Mouse (Mus musculus) adrenal gland, postnatal 4 days (tissue): Measurements from ENCODE around the gene Clcnkb. TPM values are rescaled to one million over a fixed set of nuclear protein-coding genes. Genes with fewer than 3 reads are reported as not detected.

Experiments used
- DNase-seq, 2 experiments: peaks; one replicate each; pipeline ENCODE4 v3.0.0; 2021 to 2022; ENCODE audit warnings: low spot score in 2 of 2, mixed read lengths in 2 of 2
- long read RNA-seq, 2 experiments: library from polyadenylated mRNA; stranded (forward); transcript quantifications; one replicate each; pipeline ENCODE4 v2.0.0; 2021
- total RNA-seq, 2 experiments: library from RNA; stranded (reverse); gene quantifications; 2 replicates each; pipeline ENCODE4 v1.2.3; 2021

Clcnkb gene
- 10 to 100 TPM in 1 of 2 experiments, 1 to 10 TPM in 1; 1.0 to 24.8 TPM for total RNA-seq
- long read RNA-seq, experiment 1, partial matches to known transcripts: 0 of 2 reads
- long read RNA-seq, experiment 1, other reads (novel, unspliced or antisense): 0 of 2 reads
- long read RNA-seq, experiment 2, transcript Clcnkb-201 (20 exons, 2,370 nt): major isoform, 11 of 25 reads
- long read RNA-seq, experiment 2, partial matches to known transcripts: 6 of 25 reads
- long read RNA-seq, experiment 2, other reads (novel, unspliced or antisense): 8 of 25 reads

DNA sequence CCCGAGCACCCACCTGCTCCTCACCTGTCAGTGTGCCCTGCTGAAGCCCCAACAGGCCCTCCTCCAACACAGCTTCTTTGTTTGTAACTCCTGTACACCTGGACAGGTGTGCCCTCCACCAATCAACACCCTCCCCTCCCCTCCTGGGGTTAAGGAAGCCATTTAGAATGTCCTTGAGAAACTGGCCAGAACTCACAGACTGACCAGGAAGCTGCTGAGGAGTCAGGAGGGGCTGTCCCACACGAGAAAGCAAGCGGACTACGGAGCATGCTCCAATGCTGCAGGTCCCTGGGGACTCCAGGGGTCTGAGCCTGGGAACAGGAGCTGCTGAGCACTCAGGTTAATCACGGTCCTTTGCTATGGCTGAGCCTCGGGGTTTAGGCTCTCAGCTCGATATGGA lies at the start of gene Clcnkb:
Gene Clcnkb (minus strand): TSS at position 91 of the 400 bp plus-strand sequence.
- no peak for DNase-seq

DNA sequence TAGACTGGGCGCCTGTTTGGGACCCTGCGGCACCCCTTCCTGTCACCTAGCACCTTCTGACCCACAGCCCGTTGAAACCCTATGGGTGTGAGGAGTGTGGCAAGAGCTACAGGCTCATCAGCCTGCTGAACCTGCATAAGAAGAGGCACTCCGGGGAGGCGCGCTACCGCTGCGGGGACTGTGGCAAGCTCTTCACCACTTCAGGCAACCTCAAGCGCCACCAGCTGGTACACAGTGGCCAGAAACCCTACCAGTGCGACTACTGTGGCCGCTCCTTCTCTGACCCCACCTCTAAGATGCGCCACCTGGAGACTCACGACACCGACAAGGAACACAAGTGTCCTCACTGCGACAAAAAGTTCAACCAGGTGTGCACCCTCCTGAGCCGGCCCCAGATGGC lies 48.9 kb upstream of the Clcnkb start:
- no peak for DNase-seq

DNA sequence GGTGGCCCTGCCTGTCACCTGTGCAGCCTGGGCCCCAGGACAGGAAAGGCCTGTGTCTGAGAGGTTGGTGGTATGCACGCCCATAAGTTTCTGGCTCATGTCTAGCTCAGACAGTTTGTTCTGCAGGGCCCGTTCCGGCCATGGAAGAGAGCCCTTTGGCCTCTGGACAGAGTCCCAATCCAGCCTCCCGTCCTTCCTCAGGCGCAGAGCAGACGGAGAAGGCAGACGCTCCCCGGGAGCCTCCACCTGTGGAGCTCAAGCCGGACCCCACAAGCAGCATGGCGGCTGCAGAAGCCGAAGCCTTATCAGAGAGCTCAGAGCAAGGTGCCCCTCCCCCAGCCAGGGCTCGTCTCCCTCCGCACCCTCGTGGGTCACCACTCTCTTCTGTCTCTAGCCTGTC lies 47.7 kb upstream of the Clcnkb start:
- no peak for DNase-seq

DNA sequence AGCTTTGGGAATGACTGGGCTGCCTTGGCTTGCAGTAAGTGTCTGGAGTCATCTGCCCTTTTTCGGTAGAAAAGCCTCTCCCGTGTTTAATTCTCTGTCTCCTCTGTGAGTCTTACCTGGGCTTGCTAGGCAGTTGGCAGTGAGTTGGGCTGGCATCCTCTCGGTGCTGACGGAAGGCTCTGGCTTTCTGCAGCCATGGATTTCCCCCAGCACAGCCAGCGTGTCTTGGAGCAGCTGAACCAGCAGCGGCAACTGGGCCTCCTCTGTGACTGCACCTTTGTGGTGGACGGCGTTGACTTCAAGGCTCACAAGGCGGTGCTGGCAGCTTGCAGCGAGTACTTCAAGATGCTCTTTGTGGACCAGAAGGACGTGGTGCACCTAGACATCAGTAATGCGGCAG lies 45.8 kb upstream of the Clcnkb start:
- no peak for DNase-seq

DNA sequence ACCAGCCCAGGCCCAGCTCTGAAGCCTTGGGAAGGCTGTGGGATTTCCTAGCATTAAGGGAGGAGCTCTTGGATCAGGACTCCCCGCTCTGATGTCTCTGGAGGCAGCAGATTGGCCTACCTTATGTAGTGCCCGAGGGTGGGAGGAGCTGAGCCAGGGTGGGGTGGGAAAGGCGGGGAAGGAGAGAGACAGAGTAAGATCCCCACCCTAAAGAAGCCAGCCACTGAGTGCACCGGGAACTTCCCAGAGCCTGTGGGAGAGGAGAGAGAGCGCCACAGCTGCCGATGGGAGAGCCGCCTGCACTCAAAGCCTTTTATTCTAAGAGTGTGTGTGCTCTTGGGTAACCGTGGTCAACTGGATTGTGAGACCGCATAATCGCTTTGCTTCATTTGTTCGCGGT lies 45.3 kb upstream of the Clcnkb start:
- no peak for DNase-seq

DNA sequence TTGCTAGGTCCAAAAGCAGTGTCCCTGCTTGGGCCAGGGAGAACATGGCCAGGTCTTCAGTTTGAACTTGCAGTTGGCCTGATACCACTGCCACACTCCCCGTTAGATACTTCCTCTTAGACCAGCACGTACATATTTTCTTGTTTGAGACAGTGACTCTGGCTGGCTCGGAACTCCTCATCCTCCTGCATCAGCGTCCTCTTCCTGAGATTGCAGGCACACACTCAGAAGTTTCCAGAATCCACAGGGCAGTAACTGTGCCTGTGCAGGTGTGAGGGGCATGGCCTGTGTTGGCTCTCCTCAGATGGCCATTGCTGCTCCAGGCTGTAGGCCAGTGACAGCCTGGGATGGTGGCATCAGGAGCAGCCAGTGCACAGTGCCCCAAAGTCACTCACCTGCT lies 44.7 kb upstream of the Clcnkb start:
- DNase-seq: no peak

DNA sequence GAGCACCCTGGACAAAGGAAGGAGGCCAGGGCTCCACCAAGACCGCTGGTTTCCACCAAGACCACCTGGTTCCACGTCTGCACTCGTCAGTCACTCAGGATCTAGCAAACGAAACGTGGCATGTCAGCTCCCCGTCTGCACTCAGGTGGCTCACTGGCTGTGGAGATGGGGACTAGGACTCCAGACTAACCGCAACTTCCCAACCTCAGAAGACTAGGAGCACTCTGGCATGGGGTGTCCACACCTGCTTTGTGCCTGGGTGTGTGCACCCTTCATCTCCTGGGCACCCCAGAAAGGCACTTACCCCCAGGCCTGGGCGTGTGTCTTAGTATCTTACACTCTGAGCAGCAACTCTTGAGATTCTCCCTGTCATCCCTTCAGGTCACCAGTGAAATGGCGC lies 44.0 kb upstream of the Clcnkb start:
- DNase-seq: no peak

DNA sequence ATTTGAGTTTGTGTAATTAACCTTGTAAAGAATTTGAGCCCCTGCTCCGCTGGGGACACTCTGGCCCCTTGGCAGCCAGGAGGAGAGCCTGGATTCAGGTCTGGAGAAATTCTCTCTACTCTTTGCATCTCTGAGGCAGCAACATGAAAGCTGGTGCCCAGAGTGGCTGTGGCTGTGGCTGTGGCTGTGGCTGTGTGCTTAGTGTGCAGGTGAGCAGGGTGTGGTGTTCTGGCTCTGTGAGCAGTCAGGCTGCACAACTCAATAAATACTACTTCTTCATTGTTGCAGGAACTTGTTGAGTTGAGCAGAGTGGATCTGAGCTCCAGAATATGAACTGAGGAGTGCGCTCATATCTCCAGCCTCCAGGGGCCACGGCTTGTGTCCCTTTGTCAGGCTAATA lies 43.1 kb upstream of the Clcnkb start:
- DNase-seq: no peak

DNA sequence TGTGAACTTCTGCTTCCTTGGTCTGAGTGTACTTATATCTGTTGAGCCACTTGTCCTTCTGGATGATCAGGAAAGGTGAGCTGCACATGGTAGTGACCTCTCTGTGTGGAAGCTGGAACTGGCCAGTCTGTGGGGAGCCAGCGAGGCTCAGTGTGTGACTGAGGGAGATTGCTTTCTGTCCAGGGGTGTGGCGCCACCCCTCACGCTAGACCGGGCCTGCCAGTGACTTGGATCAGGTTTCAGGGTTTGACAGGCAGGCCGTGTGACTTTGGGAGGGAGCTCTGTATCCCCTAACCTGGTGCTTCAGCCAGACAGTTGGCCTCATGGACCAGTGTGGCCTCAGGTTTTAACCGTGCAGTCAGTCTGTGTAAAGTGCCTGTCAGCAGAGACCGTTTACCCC lies 42.4 kb upstream of the Clcnkb start:
- DNase-seq: no peak

DNA sequence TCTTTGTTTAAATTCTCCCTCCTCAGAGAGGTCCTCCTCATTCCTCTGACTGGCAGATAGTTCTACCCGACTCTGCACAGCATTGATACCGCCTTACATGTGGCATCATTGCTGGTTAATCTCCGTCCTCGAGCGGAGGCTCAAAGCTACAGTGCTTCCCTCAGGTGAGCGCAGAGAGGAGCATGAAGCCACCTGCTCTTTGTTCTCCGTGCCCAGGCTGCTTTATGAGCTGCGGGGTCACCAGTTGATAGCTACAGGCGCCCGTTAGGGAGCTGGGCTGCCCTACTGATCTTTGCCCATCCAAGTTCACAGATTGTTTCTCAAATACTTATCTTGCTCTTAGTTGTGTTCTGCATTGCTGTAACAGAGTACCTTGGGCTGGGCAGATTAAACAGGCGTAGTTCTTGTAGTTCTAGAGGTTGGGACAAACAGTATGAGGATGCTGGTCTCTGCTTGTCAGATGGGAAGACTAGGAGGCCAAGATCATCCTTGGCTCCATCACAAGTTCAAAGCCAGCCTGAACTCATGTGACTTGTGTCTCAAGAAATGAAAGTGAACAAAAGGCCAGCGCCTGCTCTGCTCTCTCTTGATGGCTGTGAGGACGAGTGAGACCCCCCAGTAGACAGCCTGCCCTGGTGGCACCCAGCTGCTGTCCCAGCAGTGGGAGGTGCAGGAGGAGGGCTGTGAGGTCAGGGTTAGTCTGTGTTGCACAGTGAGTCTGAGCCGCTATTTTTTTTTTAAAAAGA lies 40.6 kb upstream of the Clcnkb start:
- DNase-seq: no peak

DNA sequence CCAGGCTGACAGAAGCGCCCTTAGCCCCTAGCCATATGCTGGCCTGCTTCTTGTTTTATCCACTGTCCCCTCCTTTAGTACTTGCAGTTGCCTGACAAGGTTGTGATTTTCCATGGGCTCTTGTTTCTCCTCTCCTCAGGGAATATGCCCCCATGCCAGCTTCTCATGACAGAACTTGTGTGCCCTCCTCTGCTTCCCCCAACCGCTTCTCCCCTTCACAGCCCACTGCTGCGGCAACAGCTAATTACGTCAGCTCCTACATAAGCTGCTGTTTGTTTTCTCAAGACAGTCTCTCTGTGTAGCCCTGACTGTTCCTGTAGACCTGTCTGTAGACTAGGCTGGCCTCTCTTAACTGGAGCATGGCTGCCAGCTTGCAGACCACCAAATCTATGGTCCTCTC lies 39.7 kb upstream of the Clcnkb start:
- DNase-seq: no peak

DNA sequence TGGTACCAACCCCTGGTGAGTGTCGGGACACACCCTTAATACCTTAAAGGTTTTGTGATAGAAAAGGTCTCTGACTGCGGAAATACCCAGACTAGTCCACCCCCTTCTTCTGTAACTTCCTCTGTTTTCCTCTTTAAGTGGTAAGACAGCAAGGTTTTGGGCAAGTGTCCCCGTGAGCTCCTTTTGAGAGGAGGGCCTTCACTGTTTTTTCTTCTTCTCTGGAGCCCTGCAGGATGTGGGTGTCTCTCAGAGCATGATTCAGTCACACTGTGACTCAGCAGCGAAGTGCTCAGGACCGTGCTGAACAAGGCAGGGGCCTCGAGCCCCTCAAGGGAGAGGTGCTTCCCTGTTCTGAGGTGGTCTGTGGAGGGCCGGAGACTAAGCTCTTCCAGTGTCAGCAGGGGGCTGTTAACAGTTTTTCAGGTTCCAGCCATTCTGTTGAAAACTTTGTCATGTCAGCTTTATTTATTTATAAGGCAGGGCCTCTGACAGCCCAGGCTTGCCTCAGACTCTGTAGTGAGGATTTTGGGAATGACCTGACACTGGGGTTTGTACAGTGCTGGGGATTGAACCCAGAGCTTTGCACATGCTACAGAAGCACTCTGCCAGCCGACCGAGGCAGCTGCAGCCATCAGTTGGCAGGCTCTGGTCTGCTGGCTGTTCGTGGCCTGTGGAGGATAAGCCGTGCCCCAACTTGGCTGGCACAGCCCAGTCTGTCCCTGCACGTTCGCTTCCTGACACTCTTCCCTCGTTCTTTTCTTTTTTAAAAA lies 39.0 kb upstream of the Clcnkb start:
- no peak for DNase-seq

DNA sequence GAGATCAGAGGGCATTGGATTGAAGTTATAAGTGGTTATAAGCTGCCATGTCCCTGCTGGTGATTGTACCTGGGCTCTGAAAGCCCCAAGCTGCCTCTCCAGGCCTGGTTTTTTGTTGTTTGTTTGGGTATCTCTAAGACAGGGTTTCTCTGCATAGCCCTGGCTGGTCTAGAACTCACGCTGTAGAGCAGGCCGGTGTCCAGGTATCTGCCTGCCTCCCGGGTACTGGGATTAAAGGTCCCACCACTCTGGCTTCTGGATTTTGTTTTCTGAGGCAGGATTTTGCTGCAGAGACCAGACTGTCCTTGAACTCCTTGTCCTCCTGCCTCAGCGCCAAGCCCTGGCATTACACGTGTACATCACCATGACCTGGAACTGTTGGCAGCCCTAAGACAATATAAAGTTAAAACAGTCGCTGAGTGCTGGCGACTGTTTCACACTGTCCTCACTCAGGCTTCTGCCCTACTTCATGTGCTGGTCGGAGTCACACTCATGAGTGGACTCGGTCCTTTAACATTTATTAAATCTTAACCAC lies 36.2 kb upstream of the Clcnkb start:
- DNase-seq: no peak

DNA sequence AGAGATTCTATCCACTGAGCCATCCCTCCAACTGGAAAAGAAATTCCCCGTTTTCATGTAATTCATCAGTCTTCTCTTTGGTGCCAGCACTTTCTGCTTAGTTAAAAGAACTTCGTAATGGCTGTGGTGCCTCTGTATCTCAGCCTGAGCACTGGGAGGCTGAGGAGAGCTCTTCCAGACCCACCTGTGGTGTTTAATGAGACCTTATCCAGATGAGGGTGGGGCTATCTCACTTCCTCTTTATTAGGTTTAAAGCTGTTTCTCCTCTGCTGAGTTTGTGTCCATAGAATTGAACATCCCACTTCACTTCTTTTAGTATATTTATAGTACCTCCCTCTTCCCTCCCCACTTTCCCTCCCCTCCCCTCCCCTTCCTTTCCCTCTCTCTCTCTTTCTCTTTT lies 35.4 kb upstream of the Clcnkb start:
- no peak for DNase-seq

DNA sequence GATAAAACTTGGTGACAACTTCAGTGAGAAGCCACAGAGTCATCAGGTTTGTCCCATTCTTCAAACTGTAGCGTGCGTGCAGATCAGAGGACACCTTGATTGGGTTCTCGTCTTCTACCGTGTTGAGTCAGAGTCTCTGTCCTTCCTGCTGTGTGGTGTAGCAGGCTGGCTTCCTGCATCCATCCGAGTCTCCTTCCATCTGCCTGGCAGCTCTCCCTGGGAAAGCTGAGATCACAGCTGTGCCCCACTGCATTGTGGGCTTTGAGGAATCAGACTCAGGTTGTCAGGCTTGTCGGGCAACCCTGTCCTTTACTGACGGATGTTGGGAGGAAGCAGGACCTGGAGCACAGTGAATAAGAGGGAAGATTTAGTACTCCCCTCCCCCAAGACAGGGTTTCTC lies 30.4 kb upstream of the Clcnkb start:
- DNase-seq: no peak

DNA sequence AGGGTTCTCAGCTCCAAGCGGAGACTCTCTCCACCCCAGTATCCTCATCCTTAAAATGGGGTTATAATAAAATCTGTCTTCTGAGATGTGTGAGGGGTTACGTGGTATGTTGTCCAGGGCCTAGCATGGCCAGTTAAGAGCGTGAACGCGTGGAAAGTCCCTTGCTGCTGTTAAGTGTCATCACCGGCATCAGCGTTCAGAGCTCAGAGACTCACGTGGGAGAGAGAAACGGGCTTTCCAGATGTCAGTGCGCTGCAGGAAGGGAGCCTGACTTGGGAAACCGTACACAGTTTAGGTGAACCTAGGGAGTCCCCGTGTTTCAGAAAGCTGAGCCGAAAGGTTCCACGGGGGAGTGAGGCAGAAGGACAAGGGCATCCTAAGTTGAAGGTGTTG lies 29.5 kb upstream of the Clcnkb start:
- no peak for DNase-seq

DNA sequence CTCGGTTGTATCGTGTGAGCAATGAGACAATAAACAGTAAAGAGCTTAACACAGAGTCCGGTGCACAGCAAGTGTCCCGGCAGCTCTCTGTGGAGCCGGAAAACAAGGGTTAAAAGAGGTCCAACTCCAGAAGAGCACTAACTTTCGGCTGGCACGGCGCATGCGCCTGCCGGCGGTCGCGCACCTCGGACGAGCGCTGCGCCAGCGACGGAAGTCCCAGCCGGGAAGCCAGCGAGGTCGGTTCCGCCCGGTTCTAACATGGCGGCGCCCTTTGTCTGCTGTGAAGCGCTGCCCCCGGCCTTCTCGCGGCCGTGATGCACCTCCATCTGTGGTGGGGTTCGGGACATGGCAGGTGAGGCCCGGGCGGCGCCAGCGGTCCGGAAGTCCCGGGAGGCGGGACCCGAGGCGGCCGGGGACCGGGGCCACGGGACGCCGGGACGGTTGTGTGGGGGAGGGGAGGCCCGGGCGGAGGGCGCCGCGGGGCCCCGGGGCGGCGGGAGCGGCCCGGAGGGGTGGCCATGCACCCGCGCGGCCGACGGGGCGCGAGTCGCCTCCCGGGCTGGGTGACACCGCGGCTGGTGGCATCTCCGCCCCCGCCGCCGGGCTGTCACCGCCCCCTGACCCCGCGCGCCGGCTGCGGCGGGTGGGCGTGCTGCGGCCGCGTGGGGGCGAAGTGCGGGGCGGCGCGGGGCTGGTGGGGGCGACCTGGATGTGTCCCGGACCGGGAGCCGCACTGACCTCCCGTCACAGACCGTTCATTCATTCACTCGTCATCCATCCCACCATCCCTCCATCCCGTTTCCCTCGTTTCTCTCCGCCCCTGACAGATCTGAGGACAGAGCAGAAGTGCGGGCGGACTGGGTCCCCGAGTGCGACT lies 28.9 kb upstream of the Clcnkb start, which contains the start of gene Zbtb17:
Gene Zbtb17 (plus strand): TSS at position 204 of the 877 bp plus-strand sequence.
- DNase-seq: peak; percentile 78 to 82

DNA sequence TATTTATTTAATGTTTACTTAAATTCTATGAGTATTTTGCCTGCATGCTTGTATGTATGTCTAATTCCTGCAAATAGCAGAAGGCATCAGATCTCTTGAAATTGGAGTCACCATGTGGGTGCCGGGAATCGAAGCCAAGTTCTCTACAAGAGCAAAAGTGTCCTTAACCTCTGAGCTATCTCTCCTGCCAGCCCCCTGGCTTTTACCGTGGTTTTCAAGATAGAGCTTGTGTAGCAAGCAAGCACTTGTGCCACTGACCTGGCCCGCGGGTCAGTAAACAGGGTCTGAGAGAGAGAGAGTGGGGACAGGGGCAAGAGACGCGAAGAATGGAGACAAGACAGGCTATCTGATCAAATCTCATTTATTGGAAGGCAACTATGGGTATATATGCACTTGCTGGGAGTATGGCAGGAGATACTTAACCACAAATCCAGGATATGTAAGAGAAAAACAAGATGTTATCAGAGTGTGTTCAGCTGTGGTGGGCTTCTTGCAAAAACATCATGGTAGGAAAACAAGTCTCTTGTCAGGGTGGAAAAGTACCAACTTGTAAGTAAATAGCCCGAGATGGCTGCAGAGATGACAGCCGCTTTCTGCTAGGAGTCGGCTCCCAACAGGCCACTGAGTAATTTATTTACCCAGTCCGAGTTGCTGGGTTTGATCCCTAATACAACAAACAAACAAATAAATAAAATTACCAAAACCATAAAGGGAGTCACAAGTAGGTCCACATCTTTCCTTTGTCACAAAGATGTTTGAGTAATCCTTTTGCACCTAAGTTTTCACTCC lies 28.0 kb upstream of the Clcnkb start:
- DNase-seq: no peak

DNA sequence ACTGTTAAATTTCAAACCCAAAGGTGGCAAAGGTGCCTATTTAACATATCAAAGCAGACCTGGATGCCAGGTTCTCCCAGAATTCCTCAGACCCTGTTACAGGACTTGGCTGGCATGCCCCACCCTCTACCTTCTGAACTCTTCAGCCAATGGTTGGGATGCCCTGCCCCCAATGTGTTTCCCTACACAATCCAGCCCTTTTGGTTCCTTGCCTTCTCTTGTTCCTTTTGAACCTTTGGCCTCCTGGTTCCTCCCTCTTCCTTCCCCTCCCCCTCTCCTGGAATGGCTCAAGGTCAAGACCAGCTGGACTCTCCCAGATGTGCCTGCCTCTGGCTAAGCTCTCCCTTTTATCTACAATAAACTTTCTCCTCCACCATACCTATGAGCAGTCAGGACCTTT lies 25.1 kb upstream of the Clcnkb start:
- DNase-seq: no peak
